Mouse (Mus musculus) lung, postnatal 0 days (tissue): Measurements from ENCODE around the gene Zmym5. TPM values are rescaled to one million over a fixed set of nuclear protein-coding genes. Genes with fewer than 3 reads are reported as not detected.

ENCODE experiments used
- ATAC-seq: fragments of 200-750 bp; cut with Nextera tagmentation; 2 replicates; pipeline ENCODE4 v1.8.0; 2017; ENCODE audit warnings: moderate library complexity
- DNase-seq: peaks from one replicate; pipeline ENCODE4 v3.0.0-alpha.2; 2016; ENCODE audit warnings: low spot score
- H3K27ac ChIP-seq: fragments of 300-500 bp; sonication (generic); 2 replicates; pipeline ENCODE4 v1.5.1; 2014; ENCODE audit warnings: antibody characterized with exemption, mild to moderate bottlenecking, low read length, mixed read lengths
- H3K27me3 ChIP-seq: fragments of 300-500 bp; sonication (generic); replicated peaks from 2 replicates; pipeline ENCODE4 v1.6.1; 2014; ENCODE audit warnings: low read length, mixed read lengths; ENCODE audit not compliant: insufficient read depth
- H3K36me3 ChIP-seq: fragments of 300-500 bp; sonication (generic); 2 replicates; pipeline ENCODE4 v1.6.1; 2014; ENCODE audit warnings: low read length, mixed read lengths; ENCODE audit not compliant: insufficient read depth
- H3K4me1 ChIP-seq: fragments of 300-500 bp; sonication (generic); 2 replicates; pipeline ENCODE4 v1.6.1; 2014; ENCODE audit warnings: antibody characterized with exemption, low read depth, low read length, mixed read lengths; ENCODE audit not compliant: insufficient read depth
- H3K4me2 ChIP-seq: fragments of 300-500 bp; sonication (generic); replicated peaks from 2 replicates; pipeline ENCODE4 v1.6.1; 2014; ENCODE audit warnings: low read depth, mild to moderate bottlenecking, low read length, moderate library complexity, mixed read lengths
- H3K4me3 ChIP-seq: fragments of 300-500 bp; sonication (generic); 2 replicates; pipeline ENCODE4 v1.5.1; 2014; ENCODE audit warnings: low read depth, low read length
- H3K9ac ChIP-seq: fragments of 300-500 bp; sonication (generic); replicated peaks from 2 replicates; pipeline ENCODE4 v1.6.1; 2014; ENCODE audit warnings: low read depth, mild to moderate bottlenecking
- H3K9me3 ChIP-seq: fragments of 300-500 bp; sonication (generic); 2 replicates; pipeline ENCODE4 v1.6.1; 2016; ENCODE audit warnings: low read length, mixed read lengths
- CTCF ChIP-seq: IDR thresholded peaks from 2 replicates; pipeline ENCODE4 v1.5.1; 2016; ENCODE audit warnings: antibody characterized with exemption, mild to moderate bottlenecking
- WGBS: fragments of 180-500 bp; shearing (Covaris S2); extraction: QIAGEN DNeasy Blood & Tissue Kit; methylation state at CpG from one replicate; pipeline ENCODE4 v1.1.7; 2014; 5-methylcytosine and 5-hydroxymethylcytosine counted together
- polyA plus RNA-seq: library from polyadenylated mRNA; unstranded; fragments of >200 nt; fragmentation: Nextera tagmentation; extraction: Ambion mirVana; gene quantifications from 2 replicates; pipeline ENCODE4 v1.2.1, GENCODE M21; 2015

Gene Zmym5
- polyA plus RNA-seq, 1 experiment from 2014 or later, result 25.5 TPM

DNA sequence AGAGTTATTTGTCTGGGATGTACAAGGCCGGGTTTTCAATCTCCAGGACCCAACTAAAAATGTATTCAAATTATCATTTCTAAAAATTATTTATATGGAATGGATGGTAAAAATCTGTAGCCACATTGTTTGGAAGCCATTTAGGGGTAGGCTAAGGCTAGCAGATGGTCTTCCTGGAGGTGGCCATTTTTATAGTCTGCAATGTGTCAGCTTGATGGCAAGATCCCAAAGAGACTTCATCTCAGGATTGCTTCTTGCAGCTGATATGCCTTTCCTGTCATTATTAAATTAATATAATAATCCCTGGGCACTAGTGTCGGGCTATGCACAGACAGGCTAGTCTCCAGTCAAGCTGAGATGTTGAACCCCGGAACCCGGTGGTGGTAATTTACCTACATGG is 60.2 kb downstream of the Zmym5 start:
- Histone ChIP-seq H3K27ac (no peak overlapping the region), H3K4me3 (no peak overlapping the region), H3K4me2 (no peak overlapping the region), H3K9me3 (no peaks in the 10 kb centered on the region), H3K36me3 (peaks cover 20% of the 10 kb centered on the region), H3K9ac (no peak overlapping the region), H3K27me3 (no peaks in the 10 kb centered on the region), H3K4me1 (no peaks in the 10 kb centered on the region)
- no peak for ATAC-seq
- 89% methylated on average over 4 of the region's 4 CpGs for WGBS
- DNase-seq, result no peak
- no peak for TF ChIP-seq CTCF

Other genes with a start within 250 kb of the Zmym5 start
- gene Cenpj, start 236.3 kb downstream of the Zmym5 start, polyA plus RNA-seq, result 3.2 and 3.6 TPM in 2 replicates
- 10.6 and 13.1 TPM in 2 replicates for gene Parp4, start 236.1 kb downstream of the Zmym5 start, polyA plus RNA-seq
- gene Mphosph8, start 143.5 kb downstream of the Zmym5 start, polyA plus RNA-seq, result 22.0 and 23.1 TPM in 2 replicates
- 9.2 and 11.7 TPM in 2 replicates for gene Pspc1, start 33.4 kb downstream of the Zmym5 start, polyA plus RNA-seq
- 21.1 and 22.8 TPM in 2 replicates for gene Zmym2, start 74.9 kb upstream of the Zmym5 start, polyA plus RNA-seq
- 1.0 TPM in 2 replicates for gene Gja3, start 246.4 kb upstream of the Zmym5 start, polyA plus RNA-seq